Mouse (Mus musculus): ENCODE measurements around the gene Il4i1. TPM values are rescaled to one million over a fixed set of nuclear protein-coding genes. Genes with fewer than 3 reads are reported as not detected.
A peak's percentile ranks its signal among the peaks of the same experiment; 100 is the strongest.

Gene Il4i1
- polyA plus RNA-seq, 1 experiment from 2014 or later, result 0.14 TPM

GRCm38 (mm10) chr7:44836423-44837053, 20.4 kb downstream of the Il4i1 start:
- H3K27me3 ChIP-seq (ENCODE audit: control insufficient read depth, insufficient read depth, low read length), result peaks cover 13% of the 10 kb centered on the region
- H3K4me3 ChIP-seq (ENCODE audit: low read depth, low read length), result no peak overlapping the region
- no peak overlapping the region for H3K9ac ChIP-seq (ENCODE audit: low read depth, low read length)
- no peak overlapping the region for H3K4me2 ChIP-seq
- peaks cover 6% of the 10 kb centered on the region for H3K36me3 ChIP-seq (ENCODE audit: control insufficient read depth, insufficient read depth, low read length)
- H3K27ac ChIP-seq (ENCODE audit: low read depth, low read length), result no peak overlapping the region
- WGBS (ENCODE audit: insufficient replicate concordance), result 85% methylated on average over 9 of the region's 9 CpGs
- peaks cover 12% of the 10 kb centered on the region for H3K4me1 ChIP-seq (ENCODE audit: control insufficient read depth, insufficient read depth, low read length)
- ATAC-seq (replicated peaks; ENCODE audit: insufficient number of reproducible peaks, low FRiP score, low TSS enrichment), result no peak
- no peaks in the 10 kb centered on the region for H3K9me3 ChIP-seq (replicated peaks; ENCODE audit: control insufficient read depth, low read length)

DNA sequence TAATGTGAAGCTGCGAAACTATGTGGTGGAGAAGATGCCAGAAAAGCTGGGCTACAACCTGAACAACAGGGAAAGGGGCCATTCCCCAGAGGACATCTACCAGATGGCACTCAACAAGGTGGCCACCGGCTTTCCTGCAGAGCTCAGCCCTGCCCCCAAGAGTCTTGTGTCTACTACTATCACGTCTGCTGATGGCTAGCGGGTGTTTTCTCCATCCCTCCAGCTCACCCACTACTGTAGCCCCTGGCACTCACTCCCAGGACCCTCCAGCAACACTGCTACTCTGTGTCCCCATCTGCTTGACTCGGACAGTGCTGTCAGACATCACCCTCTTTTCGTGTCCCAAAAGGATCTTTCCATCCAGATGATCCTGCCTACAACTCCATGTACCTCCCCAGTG, 21.9 kb downstream of the Il4i1 start:
- H3K4me3 ChIP-seq (ENCODE audit: low read depth, low read length), result no peak overlapping the region
- H3K27ac ChIP-seq (ENCODE audit: low read depth, low read length), result no peak overlapping the region
- H3K4me2 ChIP-seq, result no peak overlapping the region
- 83% methylated on average over 6 of the region's 6 CpGs for WGBS (ENCODE audit: insufficient replicate concordance)
- H3K9me3 ChIP-seq (replicated peaks; ENCODE audit: control insufficient read depth, low read length), result no peaks in the 10 kb centered on the region
- ATAC-seq (replicated peaks; ENCODE audit: insufficient number of reproducible peaks, low FRiP score, low TSS enrichment), result no peak
- H3K27me3 ChIP-seq (ENCODE audit: control insufficient read depth, insufficient read depth, low read length), result peaks cover 13% of the 10 kb centered on the region
- H3K9ac ChIP-seq (ENCODE audit: low read depth, low read length), result no peak overlapping the region
- peaks cover 12% of the 10 kb centered on the region for H3K4me1 ChIP-seq (ENCODE audit: control insufficient read depth, insufficient read depth, low read length)
- H3K36me3 ChIP-seq (ENCODE audit: control insufficient read depth, insufficient read depth, low read length), result peaks cover 5% of the 10 kb centered on the region; the same call in 1 of the 2 replicates

DNA sequence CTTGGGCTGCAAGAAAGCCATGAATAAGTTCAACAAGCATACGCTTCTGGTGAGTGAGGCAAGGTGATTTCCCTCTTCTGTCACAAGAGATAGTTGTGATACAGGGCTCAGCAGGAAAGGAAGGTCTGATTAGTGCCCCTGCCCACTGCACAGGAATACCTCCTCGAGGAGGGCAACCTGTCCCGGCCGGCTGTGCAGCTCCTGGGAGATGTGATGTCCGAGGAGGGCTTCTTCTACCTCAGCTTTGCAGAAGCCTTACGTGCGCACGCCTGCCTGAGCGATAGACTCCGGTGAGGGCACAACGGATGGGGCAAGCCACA, 22.9 kb downstream of the Il4i1 start:
- Histone ChIP-seq H3K4me2 (peak overlapping the region; percentile 65), H3K4me3 (ENCODE audit: low read depth, low read length) (peak overlapping the region; percentile 29), H3K9ac (ENCODE audit: low read depth, low read length) (peak overlapping the region; percentile 47; the same call in 1 of the 2 replicates), H3K27me3 (ENCODE audit: control insufficient read depth, insufficient read depth, low read length) (peaks cover 13% of the 10 kb centered on the region), H3K9me3 (replicated peaks; ENCODE audit: control insufficient read depth, low read length) (no peaks in the 10 kb centered on the region), H3K36me3 (ENCODE audit: control insufficient read depth, insufficient read depth, low read length) (peaks cover 8% of the 10 kb centered on the region; the same call in 1 of the 2 replicates), H3K27ac (ENCODE audit: low read depth, low read length) (no peak overlapping the region), H3K4me1 (ENCODE audit: control insufficient read depth, insufficient read depth, low read length) (peaks cover 12% of the 10 kb centered on the region)
- 24% methylated on average over 11 of the region's 11 CpGs for WGBS (ENCODE audit: insufficient replicate concordance)
- no peak; the same call in 1 of the 2 replicates for ATAC-seq (replicated peaks; ENCODE audit: insufficient number of reproducible peaks, low FRiP score, low TSS enrichment)

GRCm38 (mm10) chr7:44839491-44840191, 23.5 kb downstream of the Il4i1 start:
- ATAC-seq (replicated peaks; ENCODE audit: insufficient number of reproducible peaks, low FRiP score, low TSS enrichment), result peak; percentile 63
- WGBS (ENCODE audit: insufficient replicate concordance), result 2% methylated on average over 57 of the region's 58 CpGs
- peaks cover 12% of the 10 kb centered on the region for H3K4me1 ChIP-seq (ENCODE audit: control insufficient read depth, insufficient read depth, low read length)
- H3K4me2 ChIP-seq, result peak overlapping the region; percentile 65
- H3K9ac ChIP-seq (ENCODE audit: low read depth, low read length), result peak overlapping the region; percentile 47
- peaks cover 13% of the 10 kb centered on the region for H3K27me3 ChIP-seq (ENCODE audit: control insufficient read depth, insufficient read depth, low read length)
- peaks cover 13% of the 10 kb centered on the region; the same call in 1 of the 2 replicates for H3K36me3 ChIP-seq (ENCODE audit: control insufficient read depth, insufficient read depth, low read length)
- no peak overlapping the region for H3K27ac ChIP-seq (ENCODE audit: low read depth, low read length)
- H3K9me3 ChIP-seq (replicated peaks; ENCODE audit: control insufficient read depth, low read length), result no peaks in the 10 kb centered on the region
- peak overlapping the region; percentile 29 for H3K4me3 ChIP-seq (ENCODE audit: low read depth, low read length)

DNA sequence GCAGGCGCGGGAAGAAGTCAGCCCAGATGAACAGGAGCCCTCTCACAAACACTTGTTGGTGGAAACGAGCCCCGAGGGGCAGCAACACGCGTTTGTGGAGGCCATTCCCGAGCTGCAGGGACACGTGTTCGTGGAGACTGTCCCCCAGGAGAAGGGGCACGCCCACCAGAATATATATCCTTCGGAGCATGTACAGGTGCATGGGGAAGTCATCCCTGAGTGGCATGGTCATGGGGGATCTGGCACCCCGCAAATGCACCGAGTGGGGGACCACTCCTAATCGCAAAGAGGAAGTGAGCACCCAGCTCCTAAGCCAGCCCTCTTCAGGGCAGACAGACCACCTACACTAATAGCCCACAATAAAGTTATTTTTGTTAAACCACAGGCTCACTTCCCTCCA, 24.2 kb downstream of the Il4i1 start:
- H3K27ac ChIP-seq (ENCODE audit: low read depth, low read length), result no peak overlapping the region
- peaks cover 13% of the 10 kb centered on the region for H3K27me3 ChIP-seq (ENCODE audit: control insufficient read depth, insufficient read depth, low read length)
- peak overlapping the region; percentile 65 for H3K4me2 ChIP-seq
- peak overlapping the region; percentile 29; the same call in 1 of the 2 replicates for H3K4me3 ChIP-seq (ENCODE audit: low read depth, low read length)
- H3K4me1 ChIP-seq (ENCODE audit: control insufficient read depth, insufficient read depth, low read length), result peaks cover 12% of the 10 kb centered on the region
- 56% methylated on average over 14 of the region's 14 CpGs for WGBS (ENCODE audit: insufficient replicate concordance)
- no peak for ATAC-seq (replicated peaks; ENCODE audit: insufficient number of reproducible peaks, low FRiP score, low TSS enrichment)
- 0 out of 2 replicates have a peak overlapping the region, but pooled peaks have one; percentile 34 for H3K9ac ChIP-seq (ENCODE audit: low read depth, low read length)
- no peaks in the 10 kb centered on the region for H3K9me3 ChIP-seq (replicated peaks; ENCODE audit: control insufficient read depth, low read length)
- H3K36me3 ChIP-seq (ENCODE audit: control insufficient read depth, insufficient read depth, low read length), result peaks cover 15% of the 10 kb centered on the region; the same call in 1 of the 2 replicates

DNA sequence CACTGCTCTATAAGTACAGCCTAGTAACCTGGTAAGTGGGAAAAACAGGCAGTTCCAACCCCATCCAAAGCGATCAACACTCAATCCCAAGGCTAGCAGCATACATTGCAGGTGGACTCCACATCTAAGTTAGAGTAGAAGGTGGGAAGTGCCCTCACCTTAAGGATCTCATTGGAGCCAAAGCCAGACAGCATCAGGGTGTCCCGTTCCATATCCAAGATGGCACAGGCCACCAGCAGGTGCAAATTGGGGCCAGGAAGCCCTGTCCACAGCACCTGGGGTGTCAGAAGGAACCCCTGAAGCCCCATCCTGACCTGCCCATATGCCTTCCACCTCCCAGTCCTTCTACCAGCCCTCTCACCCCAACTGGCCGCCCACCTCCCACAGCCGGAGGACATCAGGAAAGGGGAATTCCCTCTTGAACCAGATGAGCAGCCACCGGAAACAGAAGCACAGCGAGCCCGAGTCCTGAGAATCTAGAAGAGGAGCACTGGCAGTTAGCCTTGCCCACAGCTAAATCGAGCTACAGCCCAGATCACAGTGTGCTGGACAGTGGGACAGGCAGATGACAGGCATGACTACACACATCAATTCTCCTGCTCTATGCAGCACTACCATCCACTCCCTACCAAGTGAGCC, 25.8 kb downstream of the Il4i1 start:
- no peak for ATAC-seq (replicated peaks; ENCODE audit: insufficient number of reproducible peaks, low FRiP score, low TSS enrichment)

DNA sequence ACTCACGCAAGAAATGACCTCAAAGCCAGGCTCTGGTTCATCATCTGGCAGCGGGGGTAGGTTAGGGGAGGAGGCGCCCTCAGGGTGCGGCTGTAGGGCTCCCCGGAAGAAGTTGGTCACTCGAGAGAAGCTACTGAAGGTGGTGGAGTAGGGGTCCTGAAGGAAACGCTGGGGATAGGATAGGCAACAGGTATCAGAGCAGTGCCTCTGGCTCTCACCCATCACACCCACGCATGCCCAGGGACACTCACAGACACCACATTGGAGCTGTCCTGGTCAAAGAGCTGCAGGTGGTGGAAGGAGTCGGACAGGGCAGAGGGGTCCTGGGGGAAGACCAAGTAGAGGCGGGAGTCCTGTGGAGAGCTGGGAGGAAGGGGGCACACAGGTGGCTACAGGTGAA, 28.8 kb downstream of the Il4i1 start:
- Histone ChIP-seq H3K27ac (ENCODE audit: low read depth, low read length) (no peak overlapping the region), H3K27me3 (ENCODE audit: control insufficient read depth, insufficient read depth, low read length) (peaks cover 5% of the 10 kb centered on the region), H3K9ac (ENCODE audit: low read depth, low read length) (no peak overlapping the region), H3K9me3 (replicated peaks; ENCODE audit: control insufficient read depth, low read length) (no peaks in the 10 kb centered on the region), H3K4me3 (ENCODE audit: low read depth, low read length) (no peak overlapping the region), H3K4me2 (no peak overlapping the region), H3K36me3 (ENCODE audit: control insufficient read depth, insufficient read depth, low read length) (peaks cover 22% of the 10 kb centered on the region), H3K4me1 (ENCODE audit: control insufficient read depth, insufficient read depth, low read length) (peaks cover 8% of the 10 kb centered on the region)
- 88% methylated on average over 10 of the region's 10 CpGs for WGBS (ENCODE audit: insufficient replicate concordance)
- no peak for ATAC-seq (replicated peaks; ENCODE audit: insufficient number of reproducible peaks, low FRiP score, low TSS enrichment)

More for the DNA sequence above, 25.8 kb downstream of the Il4i1 start:
- H3K9me3 ChIP-seq (replicated peaks; ENCODE audit: control insufficient read depth, low read length), result no peaks in the 10 kb centered on the region
- H3K4me3 ChIP-seq (ENCODE audit: low read depth, low read length), result no peak overlapping the region
- WGBS (ENCODE audit: insufficient replicate concordance), result 90% methylated on average over 8 of the region's 8 CpGs
- H3K4me1 ChIP-seq (ENCODE audit: control insufficient read depth, insufficient read depth, low read length), result peaks cover 9% of the 10 kb centered on the region
- no peak overlapping the region for H3K27ac ChIP-seq (ENCODE audit: low read depth, low read length)
- no peak overlapping the region for H3K9ac ChIP-seq (ENCODE audit: low read depth, low read length)
- H3K27me3 ChIP-seq (ENCODE audit: control insufficient read depth, insufficient read depth, low read length), result peaks cover 13% of the 10 kb centered on the region
- H3K4me2 ChIP-seq, result no peak overlapping the region
- peaks cover 22% of the 10 kb centered on the region for H3K36me3 ChIP-seq (ENCODE audit: control insufficient read depth, insufficient read depth, low read length)

DNA sequence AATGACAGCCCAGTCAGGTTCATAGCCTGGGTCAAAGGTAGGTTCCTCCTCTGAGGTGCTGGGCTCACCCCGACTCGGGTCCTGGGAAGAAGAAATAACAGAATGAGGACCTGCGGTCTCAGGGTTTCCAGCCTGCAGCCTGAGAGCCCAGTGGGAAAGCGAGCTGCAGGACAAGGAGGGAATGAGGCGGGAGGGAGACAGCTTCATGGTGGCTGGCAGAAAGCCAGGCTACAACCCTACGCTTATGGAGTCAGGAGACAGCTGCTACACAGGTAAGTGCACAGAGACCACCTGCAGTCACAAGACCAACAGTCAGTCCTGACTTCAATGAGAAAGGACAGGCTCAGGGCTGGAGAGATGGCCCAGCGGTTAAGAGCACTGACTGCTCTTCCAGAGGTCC, 30.6 kb downstream of the Il4i1 start:
- Histone ChIP-seq H3K9me3 (replicated peaks; ENCODE audit: control insufficient read depth, low read length) (no peaks in the 10 kb centered on the region), H3K4me2 (no peak overlapping the region), H3K9ac (ENCODE audit: low read depth, low read length) (no peak overlapping the region), H3K4me1 (ENCODE audit: control insufficient read depth, insufficient read depth, low read length) (peaks cover 14% of the 10 kb centered on the region), H3K36me3 (ENCODE audit: control insufficient read depth, insufficient read depth, low read length) (peaks cover 26% of the 10 kb centered on the region), H3K27ac (ENCODE audit: low read depth, low read length) (no peak overlapping the region), H3K27me3 (ENCODE audit: control insufficient read depth, insufficient read depth, low read length) (no peaks in the 10 kb centered on the region), H3K4me3 (ENCODE audit: low read depth, low read length) (no peak overlapping the region)
- WGBS (ENCODE audit: insufficient replicate concordance), result 92% methylated on average over 7 of the region's 7 CpGs
- no peak for ATAC-seq (replicated peaks; ENCODE audit: insufficient number of reproducible peaks, low FRiP score, low TSS enrichment)
